In the genomic region with DNA sequence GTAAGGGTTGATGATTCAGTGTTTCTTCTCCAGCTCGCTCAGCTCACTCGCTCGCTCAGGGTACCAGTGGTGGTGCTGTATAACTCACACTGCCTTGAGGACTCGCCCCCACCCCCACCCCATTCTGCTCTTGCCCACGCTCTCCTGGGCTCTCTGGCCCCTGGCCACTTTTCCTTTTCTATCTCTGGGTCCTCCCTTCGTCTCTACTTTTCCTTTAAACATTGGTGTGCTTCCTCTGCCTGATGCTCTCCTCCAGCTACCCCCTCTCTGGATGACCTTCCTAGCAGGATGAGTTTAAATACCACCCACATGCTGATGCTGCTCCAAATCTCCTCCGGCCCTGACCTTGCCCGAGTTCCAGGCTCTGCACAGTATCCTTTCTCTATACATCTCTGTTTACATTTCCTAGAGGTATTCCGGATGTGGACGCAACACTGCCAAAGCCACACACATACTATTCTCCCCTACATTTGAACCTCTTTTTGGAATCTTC, we compare ENCODE assay signal across 18 mouse cellular contexts. TPM values are rescaled to one million over a fixed set of nuclear protein-coding genes. Genes with fewer than 3 reads are reported as not detected.
DNase-seq lines count a peak whose midpoint lies in the region; ATAC-seq lines count a peak whose summit lies in the region.
"Had no signal": no experiment of that assay in that cellular context is flagged by ENCODE, and none has a peak within 500 bp of the region (broad histone marks: within the 10 kb centered on the region; RNA-seq: fewer than 3 reads in every experiment).

No protein-coding gene starts in this region.

- H3K4me1 ChIP-seq in forebrain, embryonic 10.5 days = peaks cover 44% of the 10 kb centered on the region
- peaks cover 10% of the 10 kb centered on the region; the same call in 1 of the 2 replicates for H3K4me1 ChIP-seq in forebrain, embryonic 11.5 days (replicated peaks; ENCODE audit: control insufficient read depth, insufficient read depth, low read length)
- peaks cover 30% of the 10 kb centered on the region for H3K4me1 ChIP-seq in liver, embryonic 11.5 days (replicated peaks; ENCODE audit: control insufficient read depth, insufficient read depth, low read length)
- H3K4me1 ChIP-seq in liver, embryonic 12.5 days = peaks cover 37% of the 10 kb centered on the region
- H3K4me1 ChIP-seq in embryonic facial prominence, embryonic 10.5 days = peaks cover 48% of the 10 kb centered on the region

- H3K27me3 ChIP-seq in forebrain, embryonic 10.5 days (ENCODE audit: poor library complexity, severe bottlenecking) = peaks cover 8% of the 10 kb centered on the region; the same call in 1 of the 2 replicates
- H3K27me3 ChIP-seq in forebrain, embryonic 11.5 days (ENCODE audit: control insufficient read depth, insufficient read depth, low read length) = no peaks in the 10 kb centered on the region
- H3K27me3 ChIP-seq in liver, embryonic 11.5 days (replicated peaks; ENCODE audit: control insufficient read depth, insufficient read depth, low read length) = no peaks in the 10 kb centered on the region
- no peaks in the 10 kb centered on the region for H3K27me3 ChIP-seq in liver, embryonic 12.5 days (replicated peaks)
- H3K27me3 ChIP-seq in embryonic facial prominence, embryonic 10.5 days (replicated peaks; ENCODE audit: low read depth, poor library complexity, severe bottlenecking) = no peaks in the 10 kb centered on the region
- H3K27me3 ChIP-seq: CH12.LX had no signal

- no peaks in the 10 kb centered on the region for H3K9me3 ChIP-seq in forebrain, embryonic 10.5 days
- no peaks in the 10 kb centered on the region for H3K9me3 ChIP-seq in forebrain, embryonic 11.5 days (ENCODE audit: control insufficient read depth, low read length)
- no peaks in the 10 kb centered on the region for H3K9me3 ChIP-seq in liver, embryonic 11.5 days (ENCODE audit: control insufficient read depth, low read length)
- H3K9me3 ChIP-seq in liver, embryonic 12.5 days (replicated peaks) = no peaks in the 10 kb centered on the region
- no peaks in the 10 kb centered on the region for H3K9me3 ChIP-seq in embryonic facial prominence, embryonic 10.5 days
- H3K9me3 ChIP-seq: limb, embryonic 13.5 days had no signal

- peak overlapping the region; percentile 58 for H3K27ac ChIP-seq in forebrain, embryonic 10.5 days
- no peak overlapping the region for H3K27ac ChIP-seq in forebrain, embryonic 11.5 days (ENCODE audit: low read depth, low read length)
- H3K27ac ChIP-seq in liver, embryonic 11.5 days (ENCODE audit: low read depth, low read length) = peak overlapping the region; percentile 4; the same call in 1 of the 2 replicates
- H3K27ac ChIP-seq in liver, embryonic 12.5 days = no peak overlapping the region
- H3K27ac ChIP-seq in embryonic facial prominence, embryonic 10.5 days (replicated peaks) = peak overlapping the region; percentile 40
- H3K27ac ChIP-seq: limb, embryonic 13.5 days; liver, embryonic 14.5 days had no signal

- WGBS in forebrain, embryonic 10.5 days = 62% methylated on average over 10 of the region's 10 CpGs
- 58% methylated on average over 10 of the region's 10 CpGs for WGBS in forebrain, embryonic 11.5 days
- WGBS in liver, embryonic 11.5 days = 57% methylated on average over 10 of the region's 10 CpGs
- WGBS in liver, embryonic 12.5 days (ENCODE audit: insufficient replicate concordance) = 62% methylated on average over 10 of the region's 10 CpGs
- WGBS in embryonic facial prominence, embryonic 10.5 days = 59% methylated on average over 10 of the region's 10 CpGs

- no peak overlapping the region for H3K4me3 ChIP-seq in forebrain, embryonic 10.5 days
- H3K4me3 ChIP-seq in forebrain, embryonic 11.5 days (ENCODE audit: low read depth, low read length) = no peak overlapping the region
- no peak overlapping the region for H3K4me3 ChIP-seq in liver, embryonic 11.5 days (ENCODE audit: low read depth, low read length)
- H3K4me3 ChIP-seq in liver, embryonic 12.5 days = no peak overlapping the region
- H3K4me3 ChIP-seq in embryonic facial prominence, embryonic 10.5 days = no peak overlapping the region
- H3K4me3 ChIP-seq: limb, embryonic 13.5 days had no signal

- no peak for ATAC-seq in forebrain, embryonic 11.5 days (replicated peaks; ENCODE audit: low FRiP score)
- ATAC-seq in liver, embryonic 11.5 days (replicated peaks; ENCODE audit: low FRiP score) = no peak
- ATAC-seq in liver, embryonic 12.5 days = no peak
- ATAC-seq: forebrain, postnatal 0 days had no signal

- no peaks in the 10 kb centered on the region for H3K36me3 ChIP-seq in forebrain, embryonic 10.5 days (replicated peaks)
- no peaks in the 10 kb centered on the region for H3K36me3 ChIP-seq in forebrain, embryonic 11.5 days (ENCODE audit: control insufficient read depth, insufficient read depth, low read length)
- no peaks in the 10 kb centered on the region for H3K36me3 ChIP-seq in liver, embryonic 11.5 days (ENCODE audit: control insufficient read depth, insufficient read depth, low read length)
- no peaks in the 10 kb centered on the region for H3K36me3 ChIP-seq in liver, embryonic 12.5 days
- H3K36me3 ChIP-seq in embryonic facial prominence, embryonic 10.5 days (replicated peaks) = no peaks in the 10 kb centered on the region
- H3K36me3 ChIP-seq: limb, embryonic 13.5 days had no signal

- H3K4me2 ChIP-seq in forebrain, embryonic 11.5 days (ENCODE audit: low read depth, low read length, severe bottlenecking) = no peak overlapping the region
- no peak overlapping the region for H3K4me2 ChIP-seq in liver, embryonic 11.5 days
- no peak overlapping the region for H3K4me2 ChIP-seq in liver, embryonic 12.5 days
- H3K4me2 ChIP-seq: limb, embryonic 13.5 days had no signal

- no peak for DNase-seq in forebrain, embryonic 10.5 days (ENCODE audit: extremely low spot score, low spot score)
- DNase-seq in forebrain, embryonic 11.5 days (ENCODE audit: low spot score) = no peak
- no peak for DNase-seq in liver, embryonic 11.5 days (ENCODE audit: low spot score)
- DNase-seq in adrenal gland, postnatal 14 days = peak; percentile 41
- DNase-seq in embryonic facial prominence, embryonic 10.5 days (ENCODE audit: low spot score) = no peak
- DNase-seq in B cell, adult 2 months = no peak
- DNase-seq: forebrain, postnatal 0 days; gastrocnemius, postnatal 14 days; heart, adult 18-20 months; kidney, adult 11 months; layer of hippocampus, adult 9-11 months; lung, postnatal 4 days; right cerebral cortex, postnatal 25 days; spleen, adult 18-20 months had no signal

- no peak overlapping the region for H3K9ac ChIP-seq in forebrain, embryonic 11.5 days (ENCODE audit: low read length)
- no peak overlapping the region for H3K9ac ChIP-seq in liver, embryonic 11.5 days (ENCODE audit: low read depth, low read length)
- no peak overlapping the region for H3K9ac ChIP-seq in liver, embryonic 12.5 days
- H3K9ac ChIP-seq: forebrain, postnatal 0 days; limb, embryonic 13.5 days; liver, embryonic 14.5 days had no signal

RNA-seq across cellular contexts. Expression of a gene that starts 2.9 kb away (rescaled TPM):
- 19.2 and 20.4 TPM in 2 replicates for polyA plus RNA-seq in forebrain, embryonic 10.5 days (2016; fragmentation: Nextera tagmentation; extraction: Ambion mirVana)
- 23.9 and 26.2 TPM in 2 replicates for polyA plus RNA-seq in forebrain, embryonic 11.5 days (2014; fragmentation: Nextera tagmentation; extraction: Ambion mirVana)
- polyA plus RNA-seq in liver, embryonic 11.5 days (2014; fragmentation: Nextera tagmentation; extraction: Ambion mirVana) = 7.1 and 8.2 TPM in 2 replicates
- 5.0 and 5.2 TPM in 2 replicates for polyA plus RNA-seq in liver, embryonic 12.5 days (2016; fragmentation: Nextera tagmentation; extraction: Ambion mirVana)
- total RNA-seq in adrenal gland, postnatal 14 days (2021) = 181 and 193 TPM in 2 replicates
- 20.2 and 22.6 TPM in 2 replicates for polyA plus RNA-seq in embryonic facial prominence, embryonic 10.5 days (2016; fragmentation: Nextera tagmentation; extraction: Ambion mirVana)

Comparison
In these comparisons a context has a peak if more than half of its experiments do, and no peak if none do; other contexts are left out.
1. H3K27ac ChIP-seq: peak in forebrain, embryonic 10.5 days (single experiment), liver, embryonic 11.5 days (single experiment) and embryonic facial prominence, embryonic 10.5 days (single experiment); none in forebrain, embryonic 11.5 days (single experiment) and liver, embryonic 12.5 days (single experiment).